Mouse (Mus musculus) MEL (cell line): ENCODE data around the gene Vwa5b2.

ENCODE experiments used
- BHLHE40 ChIP-seq: IDR thresholded peaks from 2 replicates; pipeline ENCODE4 v1.6.1; 2012; ENCODE audit warnings: low read depth, mild to moderate bottlenecking, inconsistent platforms, low read length, improper control_type of control experiment, borderline replicate concordance
- CHD2 ChIP-seq: IDR thresholded peaks from 2 replicates; pipeline ENCODE4 v1.6.1; 2011; ENCODE audit warnings: low read length, improper control_type of control experiment
- GABPA ChIP-seq: IDR thresholded peaks from 2 replicates; pipeline ENCODE4 v1.6.1; 2012; ENCODE audit warnings: low read depth, mild to moderate bottlenecking, inconsistent platforms, low read length, improper control_type of control experiment, moderate library complexity
- MEF2A ChIP-seq: IDR thresholded peaks from 2 replicates; pipeline ENCODE4 v1.6.1; 2014; ENCODE audit warnings: low read depth, mild to moderate bottlenecking, inconsistent platforms, low read length, improper control_type of control experiment; ENCODE audit not compliant: poor library complexity, insufficient replicate concordance, severe bottlenecking; ENCODE audit errors: extremely low read depth
- RAD21 ChIP-seq: IDR thresholded peaks from 2 replicates; pipeline ENCODE4 v1.6.1; 2011; ENCODE audit warnings: mild to moderate bottlenecking, low read depth, low read length, improper control_type of control experiment
- USF1 ChIP-seq: IDR thresholded peaks from 2 replicates; pipeline ENCODE4 v1.6.1; 2014; ENCODE audit warnings: low read depth, mild to moderate bottlenecking, inconsistent platforms, low read length, improper control_type of control experiment, moderate library complexity
- USF2 ChIP-seq, 2 experiments: IDR thresholded peaks; 2 replicates each; pipeline ENCODE4 v1.6.1; 2011 to 2012; ENCODE audit warnings: improper control_type of control experiment in 2 of 2, low read length in 2 of 2, borderline replicate concordance in 1 of 2, inconsistent platforms in 1 of 2, low read depth in 1 of 2, mild to moderate bottlenecking in 1 of 2; ENCODE audit not compliant: insufficient read depth in 1 of 2

DNA sequence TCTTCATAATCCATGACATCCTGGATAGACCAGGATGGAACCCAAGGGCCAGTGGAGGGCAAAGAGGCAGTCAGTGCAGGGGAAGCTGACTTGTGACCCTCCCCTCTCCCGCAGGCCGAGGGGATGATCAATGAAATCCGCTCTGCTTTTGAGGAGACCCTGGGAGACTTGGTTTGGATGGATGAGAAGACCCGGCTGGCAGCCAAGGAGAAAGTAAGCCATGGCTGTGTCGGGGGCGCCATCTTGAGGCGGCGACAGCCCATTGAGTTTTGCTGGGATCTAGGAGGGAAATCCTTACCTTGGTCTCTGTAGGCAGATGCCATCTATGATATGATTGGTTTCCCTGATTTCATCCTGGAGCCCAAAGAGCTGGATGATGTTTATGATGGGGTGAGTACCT, 52.9 kb downstream of the Vwa5b2 start:
- TF ChIP-seq RAD21 (peak; percentile 83), CHD2 (no peak), USF1 (no peak), GABPA (no peak), BHLHE40 (no peak), USF2 (IDR thresholded peaks at IDR 0.05; ENCODE audit: borderline replicate concordance in 1 of 2, insufficient read depth in 1 of 2, low read depth in 1 of 2, low read length in 2 of 2) (no peak), MEF2A (no peak)
